Mouse (Mus musculus): Measurements from ENCODE around the gene Wipf2.

Wipf2 gene

GRCm38 (mm10) chr11:98945605-98945977, 82.2 kb downstream of the Wipf2 start:
- DNase-seq = no peak

- no peak for DNase-seq
These were observed 84.6 kb downstream of the Wipf2 start for GRCm38 (mm10) chr11:98947969-98948569.

GRCm38 (mm10) chr11:98949242-98949957, 86.0 kb downstream of the Wipf2 start:
- DNase-seq = no peak

GRCm38 (mm10) chr11:98949958-98950460, 86.6 kb downstream of the Wipf2 start:
- DNase-seq = no peak

- no peak for DNase-seq
These were observed 87.0 kb downstream of the Wipf2 start for GRCm38 (mm10) chr11:98950484-98950883.

- DNase-seq = no peak
These were observed 87.8 kb downstream of the Wipf2 start for GRCm38 (mm10) chr11:98951026-98951906.

- no peak for DNase-seq
These were observed 88.7 kb downstream of the Wipf2 start for GRCm38 (mm10) chr11:98952111-98952510.

- DNase-seq = no peak
These were observed 89.3 kb downstream of the Wipf2 start for GRCm38 (mm10) chr11:98952736-98953135.

GRCm38 (mm10) chr11:98953361-98953760, 89.9 kb downstream of the Wipf2 start:
- DNase-seq = no peak

GRCm38 (mm10) chr11:98953835-98954320, 90.4 kb downstream of the Wipf2 start:
- no peak for DNase-seq

- DNase-seq = peak; percentile 71
These were observed 90.9 kb downstream of the Wipf2 start for GRCm38 (mm10) chr11:98954373-98954772.

Measured in liver (tissue).